Mouse (Mus musculus): ENCODE measurements around the gene Scgb3a1. TPM values are rescaled to one million over a fixed set of nuclear protein-coding genes. Genes with fewer than 3 reads are reported as not detected.

The Scgb3a1 gene
- polyA plus RNA-seq, 1 experiment from 2014 or later = not detected

- WGBS = 95% methylated on average over 8 of the region's 8 CpGs
- no peak overlapping the region for H3K4me2 ChIP-seq (replicated peaks)
- H3K4me1 ChIP-seq = no peaks in the 10 kb centered on the region
- no peaks in the 10 kb centered on the region for H3K27me3 ChIP-seq
- no peaks in the 10 kb centered on the region for H3K9me3 ChIP-seq (replicated peaks)
- ATAC-seq (ENCODE audit: insufficient number of reproducible peaks, low FRiP score, low TSS enrichment, low read depth) = no peak
- no peak overlapping the region for H3K9ac ChIP-seq
- H3K27ac ChIP-seq (replicated peaks) = no peak overlapping the region
- peaks cover 50% of the 10 kb centered on the region for H3K36me3 ChIP-seq
- H3K4me3 ChIP-seq (replicated peaks) = no peak overlapping the region
These were observed 38.6 kb downstream of the Scgb3a1 start for GRCm38 (mm10) chr11:49702014-49702413.

- no peaks in the 10 kb centered on the region for H3K9me3 ChIP-seq (replicated peaks)
- no peak overlapping the region for H3K9ac ChIP-seq
- no peak overlapping the region for H3K27ac ChIP-seq (replicated peaks)
- peaks cover 39% of the 10 kb centered on the region for H3K36me3 ChIP-seq
- WGBS = 69% methylated on average over 8 of the region's 8 CpGs
- H3K4me3 ChIP-seq (replicated peaks) = no peak overlapping the region
- no peak overlapping the region for H3K4me2 ChIP-seq (replicated peaks)
- peaks cover 7% of the 10 kb centered on the region; the same call in 1 of the 2 replicates for H3K4me1 ChIP-seq
- no peaks in the 10 kb centered on the region for H3K27me3 ChIP-seq
- ATAC-seq (ENCODE audit: insufficient number of reproducible peaks, low FRiP score, low TSS enrichment, low read depth) = no peak
These were observed 41.4 kb downstream of the Scgb3a1 start for GRCm38 (mm10) chr11:49704804-49705203.

- Histone ChIP-seq H3K9me3 (replicated peaks) (no peaks in the 10 kb centered on the region), H3K9ac (no peak overlapping the region), H3K27me3 (no peaks in the 10 kb centered on the region), H3K4me1 (peaks cover 16% of the 10 kb centered on the region), H3K36me3 (peaks cover 22% of the 10 kb centered on the region), H3K4me3 (replicated peaks) (no peak overlapping the region), H3K27ac (replicated peaks) (no peak overlapping the region), H3K4me2 (replicated peaks) (no peak overlapping the region)
- ATAC-seq (ENCODE audit: insufficient number of reproducible peaks, low FRiP score, low TSS enrichment, low read depth) = no peak
- WGBS = 70% methylated on average over 2 of the region's 2 CpGs
These were observed 44.4 kb downstream of the Scgb3a1 start for GRCm38 (mm10) chr11:49707834-49708233.

- Histone ChIP-seq H3K4me1 (peaks cover 24% of the 10 kb centered on the region), H3K9me3 (replicated peaks) (no peaks in the 10 kb centered on the region), H3K9ac (peak overlapping the region; percentile 97; the same call in 1 of the 2 replicates), H3K4me3 (replicated peaks) (peak overlapping the region; percentile 99), H3K4me2 (replicated peaks) (peak overlapping the region; percentile 68), H3K27me3 (no peaks in the 10 kb centered on the region), H3K27ac (replicated peaks) (no peak overlapping the region), H3K36me3 (peaks cover 14% of the 10 kb centered on the region)
- WGBS = 45% methylated on average over 2 of the region's 2 CpGs
- ATAC-seq (ENCODE audit: insufficient number of reproducible peaks, low FRiP score, low TSS enrichment, low read depth) = no peak
These were observed 47.3 kb downstream of the Scgb3a1 start for GRCm38 (mm10) chr11:49710664-49711063.

GRCm38 (mm10) chr11:49711981-49712554 lies 48.7 kb downstream of the Scgb3a1 start:
- WGBS = 1% methylated on average over 60 of the region's 70 CpGs

GRCm38 (mm10) chr11:49712555-49713335 lies 49.3 kb downstream of the Scgb3a1 start, which contains the start of gene Cnot6:
TSS of gene Cnot6 (minus strand) at chr11:49712723.
- WGBS = 2% methylated on average over 65 of the region's 65 CpGs

More at GRCm38 (mm10) chr11:49711981-49712554, 48.7 kb downstream of the Scgb3a1 start:
- peak overlapping the region; percentile 97 for H3K9ac ChIP-seq
- peak overlapping the region; percentile 68 for H3K4me2 ChIP-seq (replicated peaks)
- peak; percentile 51 for ATAC-seq (ENCODE audit: insufficient number of reproducible peaks, low FRiP score, low TSS enrichment, low read depth)
- H3K4me1 ChIP-seq = peaks cover 24% of the 10 kb centered on the region
- H3K27ac ChIP-seq (replicated peaks) = peak overlapping the region; percentile 96
- peak overlapping the region; percentile 99 for H3K4me3 ChIP-seq (replicated peaks)
- H3K36me3 ChIP-seq = peaks cover 3% of the 10 kb centered on the region; the same call in 1 of the 2 replicates
- H3K9me3 ChIP-seq (replicated peaks) = no peaks in the 10 kb centered on the region
- H3K27me3 ChIP-seq = no peaks in the 10 kb centered on the region

GRCm38 (mm10) chr11:49713336-49714334 lies 50.2 kb downstream of the Scgb3a1 start:
- Histone ChIP-seq H3K27me3 (no peaks in the 10 kb centered on the region), H3K9ac (peak overlapping the region; percentile 21; the same call in 1 of the 2 replicates), H3K4me1 (peaks cover 23% of the 10 kb centered on the region), H3K9me3 (replicated peaks) (no peaks in the 10 kb centered on the region), H3K4me3 (replicated peaks) (peak overlapping the region; percentile 99), H3K4me2 (replicated peaks) (peak overlapping the region; percentile 68), H3K36me3 (no peaks in the 10 kb centered on the region), H3K27ac (replicated peaks) (peak overlapping the region; percentile 94)
- WGBS = 18% methylated on average over 20 of the region's 20 CpGs
- ATAC-seq (ENCODE audit: insufficient number of reproducible peaks, low FRiP score, low TSS enrichment, low read depth) = no peak

More at GRCm38 (mm10) chr11:49712555-49713335, 49.3 kb downstream of the Scgb3a1 start, which contains the start of gene Cnot6:
- H3K4me2 ChIP-seq (replicated peaks) = peak within 1 kb of the TSS; percentile 68
- no peaks in the 10 kb centered on the region for H3K27me3 ChIP-seq
- H3K36me3 ChIP-seq = no peaks in the 10 kb centered on the region
- peak within 1 kb of the TSS; percentile 99 for H3K4me3 ChIP-seq (replicated peaks)
- ATAC-seq (ENCODE audit: insufficient number of reproducible peaks, low FRiP score, low TSS enrichment, low read depth) = peak; percentile 97
- H3K9ac ChIP-seq = peak within 1 kb of the TSS; percentile 97
- no peaks in the 10 kb centered on the region for H3K9me3 ChIP-seq (replicated peaks)
- H3K4me1 ChIP-seq = peaks cover 24% of the 10 kb centered on the region
- H3K27ac ChIP-seq (replicated peaks) = peak within 1 kb of the TSS; percentile 96

Other genes with a start within 250 kb of the Scgb3a1 start
- gene Olfr1389, start 240.5 kb upstream of the Scgb3a1 start, polyA plus RNA-seq (2015; fragmentation: Nextera tagmentation; extraction: Ambion mirVana) = 0.05 TPM in 1 of 2 replicates, not detected in the other
- gene Olfr1388, start 227.0 kb upstream of the Scgb3a1 start, polyA plus RNA-seq (2015; fragmentation: Nextera tagmentation; extraction: Ambion mirVana) = 0.12 TPM in 2 replicates
- gene Olfr1387, start 208.3 kb upstream of the Scgb3a1 start, polyA plus RNA-seq (2015; fragmentation: Nextera tagmentation; extraction: Ambion mirVana) = 0.23 TPM in 1 of 2 replicates, not detected in the other
- 0.19 TPM in 1 of 2 replicates, not detected in the other for gene Olfr1386, start 198.6 kb upstream of the Scgb3a1 start, polyA plus RNA-seq (2015; fragmentation: Nextera tagmentation; extraction: Ambion mirVana)
- not detected in 2 replicates for gene Olfr1385, start 174.5 kb upstream of the Scgb3a1 start, polyA plus RNA-seq (2015; fragmentation: Nextera tagmentation; extraction: Ambion mirVana)
- not detected in 2 replicates for gene Olfr1384, start 156.9 kb upstream of the Scgb3a1 start, polyA plus RNA-seq (2015; fragmentation: Nextera tagmentation; extraction: Ambion mirVana)
- 0.12 TPM in 1 of 2 replicates, not detected in the other for gene Olfr1383, start 144.0 kb upstream of the Scgb3a1 start, polyA plus RNA-seq (2015; fragmentation: Nextera tagmentation; extraction: Ambion mirVana)
- gene Olfr1382, start 135.4 kb upstream of the Scgb3a1 start, polyA plus RNA-seq (2015; fragmentation: Nextera tagmentation; extraction: Ambion mirVana) = not detected in 2 replicates
- gene Olfr1381, start 120.2 kb upstream of the Scgb3a1 start, polyA plus RNA-seq (2015; fragmentation: Nextera tagmentation; extraction: Ambion mirVana) = not detected in 2 replicates
- 0.11 TPM in 1 of 2 replicates, not detected in the other for gene Olfr1380, start 106.7 kb upstream of the Scgb3a1 start, polyA plus RNA-seq (2015; fragmentation: Nextera tagmentation; extraction: Ambion mirVana)
- gene Flt4, start 54.3 kb upstream of the Scgb3a1 start, polyA plus RNA-seq (2015; fragmentation: Nextera tagmentation; extraction: Ambion mirVana) = 5.5 and 5.9 TPM in 2 replicates
- 54.8 TPM in 2 replicates for gene Cnot6, start 49.1 kb downstream of the Scgb3a1 start, polyA plus RNA-seq (2015; fragmentation: Nextera tagmentation; extraction: Ambion mirVana)
- gene Gfpt2, start 130.6 kb downstream of the Scgb3a1 start, polyA plus RNA-seq (2015; fragmentation: Nextera tagmentation; extraction: Ambion mirVana) = 23.8 and 23.9 TPM in 2 replicates
- gene Mapk9, start 183.1 kb downstream of the Scgb3a1 start, polyA plus RNA-seq (2015; fragmentation: Nextera tagmentation; extraction: Ambion mirVana) = 31.5 and 34.0 TPM in 2 replicates
- 0.99 and 1.2 TPM in 2 replicates for gene Rasgef1c, start 238.2 kb downstream of the Scgb3a1 start, polyA plus RNA-seq (2015; fragmentation: Nextera tagmentation; extraction: Ambion mirVana)

Measured in embryonic facial prominence, embryonic 15.5 days (tissue).